Mouse (Mus musculus): ENCODE data around the gene Limk2.

GRCm38 (mm10) chr11:3408997-3409732, at the start of gene Limk2:
- TF ChIP-seq CTCF (IDR thresholded peaks at IDR 0.05; ENCODE audit: extremely low read depth, insufficient read length, insufficient replicate concordance, low read depth, low read length): peak; percentile 83; the same call in 1 of the 2 replicates
- no peak; the same call in none of the 2 replicates for TF ChIP-seq POLR2A (IDR thresholded peaks at IDR 0.05; ENCODE audit: low read depth, low read length)
